Mouse (Mus musculus) bone marrow, adult 2 months (tissue): Measurements from ENCODE around the gene Nmnat2.

Experiments
- CTCF ChIP-seq: fragments of 200-500 bp; IDR thresholded peaks from 2 replicates; pipeline ENCODE4 v1.5.1; 2011; ENCODE audit warnings: low read length, control low read depth; ENCODE audit not compliant: control insufficient read depth, insufficient read depth
- POLR2A ChIP-seq: fragments of 200-500 bp; IDR thresholded peaks from 2 replicates; pipeline ENCODE4 v1.6.1; 2011; ENCODE audit warnings: low read depth, mild to moderate bottlenecking, control low read depth, low read length, borderline replicate concordance; ENCODE audit not compliant: control insufficient read depth

- TF ChIP-seq CTCF: no peak
- no peak for TF ChIP-seq POLR2A
Observed at GRCm38 (mm10) chr1:153111596-153111995, 156.8 kb downstream of the Nmnat2 start.
